Mouse (Mus musculus) CD8-positive naive resting alpha-beta T cell, adult 57 days (primary cell): ENCODE data around the gene Nup107. TPM values are rescaled to one million over a fixed set of nuclear protein-coding genes. Genes with fewer than 3 reads are reported as not detected.

ENCODE experiments used
- total RNA-seq: library from RNA; stranded (reverse); gene quantifications from one replicate; pipeline ENCODE4 v1.2.4, GENCODE M21; 2023

Gene Nup107
- total RNA-seq, result 35.9 TPM

DNA sequence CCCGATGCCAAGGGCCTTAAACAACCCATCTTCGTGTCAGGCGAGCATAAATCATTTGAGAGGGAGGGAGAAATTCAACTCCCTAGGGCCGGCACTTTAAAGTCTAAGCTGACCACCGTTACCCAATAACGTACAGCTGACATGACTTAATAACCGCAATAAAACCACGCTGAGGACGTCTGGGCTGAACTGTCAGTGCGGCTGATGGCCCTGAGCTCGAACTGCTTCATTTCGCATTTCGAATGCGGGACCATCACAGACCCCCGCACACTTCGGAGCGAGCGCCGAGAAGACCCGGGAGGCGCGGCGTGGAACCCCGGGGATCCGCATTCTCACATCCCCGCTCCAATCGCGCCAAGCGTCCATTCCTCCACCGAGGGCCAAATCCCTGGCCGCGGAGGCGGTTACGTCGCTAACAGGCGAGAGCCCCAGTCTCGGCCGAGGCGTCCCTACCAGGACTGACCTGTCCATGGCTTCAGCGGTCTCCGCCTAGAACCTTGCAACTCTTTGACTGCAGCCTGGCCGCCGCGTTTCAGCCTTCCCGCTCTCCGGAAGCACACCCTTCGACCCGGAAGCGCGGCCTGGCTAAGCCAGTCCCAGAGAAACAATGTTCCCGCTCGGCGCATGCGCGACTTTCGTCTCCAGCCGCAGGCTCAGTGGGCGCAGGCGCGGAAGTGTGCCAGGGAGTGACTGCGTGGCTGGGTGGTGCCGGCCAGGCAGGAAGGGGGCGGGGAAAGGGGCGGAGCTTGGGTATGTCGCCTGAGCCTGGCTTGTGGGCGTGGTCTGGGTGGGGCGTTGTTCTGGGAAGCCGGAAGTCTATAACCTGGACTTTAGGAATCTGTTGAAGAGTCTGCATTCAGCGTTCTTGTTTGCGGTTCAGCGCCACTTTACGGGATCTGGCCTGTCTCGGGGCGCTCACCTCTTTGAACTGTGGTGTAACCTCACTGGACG lies at the start of gene Nup107:
Gene Nup107 (minus strand): TSS at position 565 of the 951 bp plus-strand sequence.

DNA sequence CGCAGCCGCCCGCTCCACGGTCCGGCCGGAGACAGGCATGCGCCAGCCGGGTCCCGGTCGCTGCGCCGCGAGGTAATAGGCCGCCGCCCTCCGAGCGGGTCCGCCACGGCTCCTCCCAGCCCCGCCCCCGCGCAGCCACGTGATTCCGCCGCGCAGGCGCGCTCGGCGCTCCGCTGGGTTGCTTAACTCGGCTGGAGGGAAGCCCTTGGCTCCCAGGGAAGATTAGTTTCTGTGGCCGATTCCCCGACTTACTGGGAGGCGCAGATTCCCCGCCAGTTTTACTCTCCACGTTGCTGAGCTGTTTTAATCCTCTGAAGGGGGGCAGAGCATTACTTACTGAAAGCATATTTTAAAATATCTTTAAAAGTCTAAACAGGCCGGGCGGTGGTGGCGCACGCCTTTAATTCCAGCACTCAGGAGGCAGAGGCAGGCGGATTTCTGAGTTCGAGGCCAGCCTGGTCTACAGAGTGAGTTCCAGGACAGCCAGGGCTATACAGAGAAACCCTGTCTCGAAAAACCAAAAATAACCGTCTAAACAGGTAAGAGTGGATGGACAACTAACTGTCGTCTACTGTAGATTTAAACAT lies 46.1 kb downstream of the Nup107 start, which contains the start of gene Slc35e3:
Gene Slc35e3 (minus strand): TSS at position 69 of the 587 bp plus-strand sequence.

DNA sequence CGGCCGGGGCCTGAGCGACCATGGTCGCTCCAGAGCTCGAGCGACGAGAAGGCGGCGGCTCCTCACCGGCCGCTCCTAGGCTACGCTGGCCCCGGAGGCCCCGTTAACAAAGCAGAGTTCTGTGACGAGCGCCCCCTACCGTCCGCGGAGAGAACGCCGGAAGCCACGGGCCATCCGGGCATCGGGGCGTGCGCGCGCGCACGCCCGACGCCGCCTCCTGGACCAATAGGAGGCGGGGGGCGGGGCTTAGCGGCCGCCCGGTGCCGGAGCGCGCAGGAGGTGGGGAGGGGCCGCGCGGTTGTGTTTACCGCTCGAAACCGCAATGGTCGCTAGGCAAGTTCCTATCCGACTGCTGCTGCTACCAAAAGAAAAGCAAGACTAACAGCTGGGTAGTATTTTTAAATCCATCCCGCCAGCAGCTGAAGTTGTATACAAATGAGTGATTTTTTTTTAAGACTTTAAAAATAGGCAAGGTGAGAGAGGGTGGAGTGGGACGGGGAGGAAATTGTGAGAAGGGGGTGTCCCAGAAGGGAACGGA lies 81.8 kb downstream of the Nup107 start, which contains the start of gene Mdm2:
Gene Mdm2 (minus strand): TSS at position 155 of the 538 bp plus-strand sequence.

Other genes with a start within 250 kb of the Nup107 start
- 13.0 TPM for gene Cpm, start 163.2 kb downstream of the Nup107 start, total RNA-seq
- 153 TPM for gene Mdm2, start 81.9 kb downstream of the Nup107 start, total RNA-seq
- 8.5 TPM for gene Slc35e3, start 46.3 kb downstream of the Nup107 start, total RNA-seq
- 384 TPM for gene Rap1b, start 53.3 kb upstream of the Nup107 start, total RNA-seq